Mouse (Mus musculus): Measurements from ENCODE around the gene Dimt1.

GRCm38 (mm10) chr13:106947583-106947982 is 656 bp downstream of the Dimt1 start:
- no peak for TF ChIP-seq POLR2A (IDR thresholded peaks at IDR 0.05; ENCODE audit: insufficient read depth, low read depth, low read length)
- TF ChIP-seq CTCF (IDR thresholded peaks at IDR 0.05; ENCODE audit: insufficient read depth, low read depth, low read length) = no peak

Measured in olfactory bulb, adult 2 months (tissue).